Mouse (Mus musculus) embryonic facial prominence, embryonic 10.5 days (tissue): ENCODE data around the gene Lmo4. TPM values are rescaled to one million over a fixed set of nuclear protein-coding genes. Genes with fewer than 3 reads are reported as not detected.

Source experiments
- DNase-seq: peaks from one replicate; pipeline ENCODE4 v3.0.0-alpha.2; 2017; ENCODE audit warnings: low spot score
- H3K27ac ChIP-seq: fragments of 300-500 bp; sonication (generic); replicated peaks from 2 replicates; pipeline ENCODE4 v1.5.1; 2016; ENCODE audit warnings: mild to moderate bottlenecking
- H3K27me3 ChIP-seq: fragments of 300-500 bp; sonication (generic); replicated peaks from 2 replicates; pipeline ENCODE4 v1.6.1; 2016; ENCODE audit warnings: low read depth, mild to moderate bottlenecking; ENCODE audit not compliant: poor library complexity, severe bottlenecking
- H3K36me3 ChIP-seq: fragments of 300-500 bp; sonication (generic); replicated peaks from 2 replicates; pipeline ENCODE4 v1.6.1; 2016; ENCODE audit warnings: mild to moderate bottlenecking, moderate library complexity
- H3K4me1 ChIP-seq: fragments of 300-500 bp; sonication (generic); 2 replicates; pipeline ENCODE4 v1.6.1; 2016
- H3K4me3 ChIP-seq: fragments of 300-500 bp; sonication (generic); 2 replicates; pipeline ENCODE4 v1.5.1; 2016; ENCODE audit warnings: mild to moderate bottlenecking, moderate library complexity
- H3K9me3 ChIP-seq: fragments of 300-500 bp; sonication (generic); 2 replicates; pipeline ENCODE4 v1.6.1; 2016; ENCODE audit warnings: mild to moderate bottlenecking
- WGBS: fragments of 180-500 bp; shearing (Covaris S2); methylation state at CpG from one replicate; pipeline ENCODE4 v1.1.7; 2016; 5-methylcytosine and 5-hydroxymethylcytosine counted together
- polyA plus RNA-seq: library from polyadenylated mRNA; unstranded; fragments of >200 nt; fragmentation: Nextera tagmentation; extraction: Ambion mirVana; gene quantifications from 2 replicates; pipeline ENCODE4 v1.2.1, GENCODE M21; 2016

Lmo4 gene
- polyA plus RNA-seq, 1 experiment from 2014 or later, result 66.3 TPM

DNA sequence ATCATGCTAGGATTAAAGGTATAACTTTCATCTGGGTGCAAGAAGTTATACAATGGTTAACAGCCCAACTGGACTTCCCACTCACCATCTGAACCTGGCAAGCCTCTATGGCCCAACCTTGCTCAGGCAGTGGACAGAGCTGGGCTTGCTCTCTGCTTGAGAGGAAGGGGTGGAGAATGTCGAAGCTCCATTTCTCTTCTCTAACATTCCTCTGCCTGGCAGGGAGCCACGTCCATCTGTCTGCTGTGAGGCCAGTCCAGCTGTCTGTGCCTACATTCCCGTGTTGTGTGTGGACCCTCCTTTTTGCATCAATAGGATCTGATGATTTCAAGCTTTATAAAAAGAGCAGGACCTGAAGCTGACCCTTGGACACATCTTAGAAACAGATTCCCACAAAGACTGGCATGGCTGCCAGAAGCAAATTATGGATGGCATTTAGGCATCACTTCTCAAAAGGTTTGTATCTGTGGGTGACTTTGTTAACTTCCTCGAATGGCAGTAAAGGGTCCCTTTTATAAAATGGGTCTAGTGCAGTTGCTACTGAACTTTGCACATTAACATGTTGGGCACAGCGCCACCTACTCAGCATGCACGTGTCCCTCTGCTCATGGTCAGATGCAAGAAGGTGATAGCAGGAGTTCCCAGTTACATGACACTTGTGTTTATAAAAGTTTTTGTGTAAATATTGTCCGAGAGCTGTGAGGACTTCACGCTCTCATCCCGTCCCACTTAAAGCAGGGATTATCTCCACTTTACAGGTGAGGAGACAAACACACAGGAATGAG lies 20.6 kb upstream of the Lmo4 start:
- 71% methylated on average over 9 of the region's 9 CpGs for WGBS
- Histone ChIP-seq H3K4me3 (no peak overlapping the region), H3K36me3 (no peaks in the 10 kb centered on the region), H3K27ac (peak overlapping the region; percentile 61), H3K4me1 (peaks cover 53% of the 10 kb centered on the region), H3K27me3 (peaks cover 3% of the 10 kb centered on the region), H3K9me3 (no peaks in the 10 kb centered on the region)
- no peak for DNase-seq

DNA sequence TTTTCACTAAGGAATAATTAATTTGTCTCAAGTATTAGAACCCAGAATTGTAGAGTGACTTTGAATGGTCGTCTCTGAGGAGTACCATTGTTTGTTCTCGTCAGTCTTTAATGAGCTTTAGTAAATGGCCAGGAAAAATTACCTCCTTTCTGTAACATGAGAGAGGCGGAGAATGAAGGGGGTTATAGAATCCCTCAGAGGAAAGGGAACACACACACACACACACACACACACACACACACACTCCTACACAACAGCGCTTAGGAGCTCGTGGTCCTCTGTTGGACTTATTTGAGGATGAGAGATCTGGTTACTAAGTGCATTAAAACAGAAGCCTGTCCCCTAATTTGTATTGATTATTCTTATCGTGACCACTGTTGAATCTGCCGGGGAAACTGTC lies 19.6 kb upstream of the Lmo4 start:
- DNase-seq, result peak; percentile 41
- WGBS, result 33% methylated on average over 7 of the region's 7 CpGs
- Histone ChIP-seq H3K4me3 (no peak overlapping the region), H3K27ac (peak overlapping the region; percentile 61), H3K9me3 (no peaks in the 10 kb centered on the region), H3K4me1 (peaks cover 48% of the 10 kb centered on the region), H3K36me3 (no peaks in the 10 kb centered on the region), H3K27me3 (peaks cover 3% of the 10 kb centered on the region)

DNA sequence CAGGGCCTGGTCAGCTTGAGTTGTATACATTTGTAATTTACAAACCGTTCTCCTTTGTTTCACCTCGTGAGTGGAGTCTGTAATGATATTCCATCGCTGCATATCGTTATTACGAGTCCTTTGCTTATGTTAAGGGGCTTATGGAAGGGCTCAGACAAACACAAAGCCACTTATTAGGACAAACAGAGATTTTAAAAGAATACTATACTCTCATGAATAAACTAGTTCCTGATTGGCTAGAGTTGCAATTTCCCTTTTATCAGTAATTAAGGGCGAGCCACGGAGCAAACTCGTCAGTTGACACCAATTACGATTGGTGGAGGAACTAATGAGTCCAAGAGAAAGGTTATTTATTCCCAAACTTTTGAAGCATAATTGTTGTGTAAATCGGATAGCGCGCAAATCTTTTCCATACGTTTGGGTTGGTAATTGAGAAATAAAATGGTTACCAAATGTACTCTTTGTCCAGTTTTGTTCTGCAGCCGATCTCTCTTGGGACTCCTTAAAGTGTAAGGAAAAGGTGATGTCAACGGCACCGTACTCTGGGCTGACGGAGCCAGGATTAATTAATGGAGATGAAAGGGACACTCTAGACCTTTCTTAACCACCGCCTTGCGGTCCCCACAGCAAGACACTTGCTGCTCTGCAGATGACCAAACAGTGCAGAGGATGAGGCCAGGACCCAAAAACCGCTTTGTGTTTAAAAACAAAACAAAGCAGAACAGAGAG lies 18.5 kb upstream of the Lmo4 start:
- Histone ChIP-seq H3K4me3 (peak overlapping the region; percentile 26; the same call in 1 of the 2 replicates), H3K36me3 (no peaks in the 10 kb centered on the region), H3K4me1 (peaks cover 40% of the 10 kb centered on the region), H3K9me3 (no peaks in the 10 kb centered on the region), H3K27ac (peak overlapping the region; percentile 75), H3K27me3 (peaks cover 3% of the 10 kb centered on the region)
- 39% methylated on average over 20 of the region's 20 CpGs for WGBS
- peak; percentile 57 for DNase-seq

DNA sequence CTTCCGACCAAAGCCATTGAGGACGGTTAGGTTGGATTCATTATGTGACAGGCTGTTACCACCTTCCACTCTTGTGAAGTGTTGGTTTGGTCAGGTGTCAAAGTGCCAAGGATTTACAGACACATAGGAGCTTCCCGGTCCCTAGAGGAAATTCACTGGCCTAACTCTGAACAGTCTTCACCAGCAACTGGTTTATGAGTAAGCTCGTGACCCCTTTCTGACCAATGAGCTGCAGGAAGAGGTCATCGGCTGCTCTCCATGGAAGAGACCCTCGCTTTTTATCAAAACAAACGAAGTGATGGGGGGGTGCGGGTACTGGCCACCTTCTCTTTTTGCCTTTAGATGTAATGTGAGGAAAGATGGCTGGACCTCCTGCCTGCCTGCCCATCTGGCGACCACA lies 17.4 kb upstream of the Lmo4 start:
- no peak overlapping the region for H3K4me3 ChIP-seq
- WGBS, result 61% methylated on average over 9 of the region's 9 CpGs
- H3K9me3 ChIP-seq, result no peaks in the 10 kb centered on the region
- DNase-seq, result peak; percentile 36
- no peaks in the 10 kb centered on the region for H3K36me3 ChIP-seq
- peaks cover 40% of the 10 kb centered on the region for H3K4me1 ChIP-seq
- peak overlapping the region; percentile 75 for H3K27ac ChIP-seq
- peaks cover 3% of the 10 kb centered on the region for H3K27me3 ChIP-seq

DNA sequence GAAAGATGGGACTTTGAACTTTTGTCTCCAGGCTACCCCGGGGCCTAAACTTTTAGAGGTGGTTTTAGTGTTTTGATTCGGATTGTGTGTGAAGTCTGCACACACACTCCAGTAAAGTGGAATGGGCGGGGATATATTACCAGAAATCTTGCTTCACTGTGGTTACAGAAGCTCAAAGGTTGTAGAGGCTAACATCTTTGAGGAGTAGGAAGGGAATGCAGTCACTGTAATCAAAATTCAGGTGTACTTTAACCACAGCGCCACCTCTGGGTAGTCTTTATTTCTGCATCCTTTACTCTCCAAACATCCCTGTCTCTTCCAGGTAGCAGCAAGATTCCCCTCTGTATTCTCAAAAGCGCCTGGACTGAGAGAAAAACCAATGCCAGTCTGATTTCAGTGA lies 2.5 kb upstream of the Lmo4 start:
- Histone ChIP-seq H3K36me3 (no peaks in the 10 kb centered on the region), H3K4me1 (peaks cover 16% of the 10 kb centered on the region), H3K4me3 (no peak overlapping the region), H3K27me3 (no peaks in the 10 kb centered on the region), H3K27ac (no peak overlapping the region), H3K9me3 (no peaks in the 10 kb centered on the region)
- peak; percentile 59 for DNase-seq
- WGBS, result 36% methylated on average over 5 of the region's 5 CpGs

DNA sequence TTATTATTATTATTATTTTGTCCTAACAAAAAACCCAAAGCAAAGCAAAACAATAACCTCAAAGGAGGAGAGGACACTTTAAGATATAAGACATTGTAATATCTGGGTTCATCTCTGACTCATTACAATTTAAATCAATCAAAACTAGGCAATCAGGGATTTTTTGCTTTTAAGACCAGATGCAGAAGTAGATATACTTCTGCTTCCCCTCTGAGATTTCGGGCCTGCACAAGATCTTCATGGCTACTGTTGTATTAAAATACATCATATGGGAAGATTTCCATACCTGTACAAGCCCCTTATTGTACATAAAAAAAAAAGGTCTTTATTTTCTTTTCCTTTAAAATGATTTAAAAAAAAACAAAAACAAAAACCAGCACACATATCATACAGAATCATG lies 1.9 kb upstream of the Lmo4 start:
- no peak for DNase-seq
- H3K9me3 ChIP-seq, result no peaks in the 10 kb centered on the region
- H3K27ac ChIP-seq, result no peak overlapping the region
- H3K4me1 ChIP-seq, result peaks cover 16% of the 10 kb centered on the region
- H3K27me3 ChIP-seq, result no peaks in the 10 kb centered on the region
- no peak overlapping the region for H3K4me3 ChIP-seq
- 89% methylated on average over 1 of the region's 1 CpGs for WGBS
- H3K36me3 ChIP-seq, result no peaks in the 10 kb centered on the region

DNA sequence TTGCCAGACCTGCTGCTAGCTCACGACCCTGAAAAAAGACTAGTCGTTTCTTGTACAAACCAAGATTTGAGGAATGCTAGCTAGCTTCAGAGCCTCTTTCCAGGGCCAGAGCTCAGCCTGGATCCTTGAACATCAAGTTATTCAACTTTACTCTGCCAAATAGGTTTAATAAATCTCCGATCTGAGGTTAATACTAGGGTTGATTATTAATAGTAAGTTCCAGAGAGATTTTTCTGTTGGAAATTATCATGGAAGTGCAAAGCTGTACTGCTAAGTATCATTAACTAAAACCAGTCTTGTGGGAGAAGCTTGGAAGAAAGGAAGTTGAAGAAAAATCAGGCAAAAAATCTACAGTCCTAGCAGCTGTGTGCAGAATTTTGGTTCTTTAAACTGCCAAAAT lies 1.2 kb upstream of the Lmo4 start:
- Histone ChIP-seq H3K27me3 (no peaks in the 10 kb centered on the region), H3K4me1 (peaks cover 23% of the 10 kb centered on the region), H3K36me3 (peaks cover 5% of the 10 kb centered on the region), H3K9me3 (no peaks in the 10 kb centered on the region), H3K4me3 (peak overlapping the region; percentile 93), H3K27ac (peak overlapping the region; percentile 99)
- 21% methylated on average over 3 of the region's 3 CpGs for WGBS
- DNase-seq, result no peak

DNA sequence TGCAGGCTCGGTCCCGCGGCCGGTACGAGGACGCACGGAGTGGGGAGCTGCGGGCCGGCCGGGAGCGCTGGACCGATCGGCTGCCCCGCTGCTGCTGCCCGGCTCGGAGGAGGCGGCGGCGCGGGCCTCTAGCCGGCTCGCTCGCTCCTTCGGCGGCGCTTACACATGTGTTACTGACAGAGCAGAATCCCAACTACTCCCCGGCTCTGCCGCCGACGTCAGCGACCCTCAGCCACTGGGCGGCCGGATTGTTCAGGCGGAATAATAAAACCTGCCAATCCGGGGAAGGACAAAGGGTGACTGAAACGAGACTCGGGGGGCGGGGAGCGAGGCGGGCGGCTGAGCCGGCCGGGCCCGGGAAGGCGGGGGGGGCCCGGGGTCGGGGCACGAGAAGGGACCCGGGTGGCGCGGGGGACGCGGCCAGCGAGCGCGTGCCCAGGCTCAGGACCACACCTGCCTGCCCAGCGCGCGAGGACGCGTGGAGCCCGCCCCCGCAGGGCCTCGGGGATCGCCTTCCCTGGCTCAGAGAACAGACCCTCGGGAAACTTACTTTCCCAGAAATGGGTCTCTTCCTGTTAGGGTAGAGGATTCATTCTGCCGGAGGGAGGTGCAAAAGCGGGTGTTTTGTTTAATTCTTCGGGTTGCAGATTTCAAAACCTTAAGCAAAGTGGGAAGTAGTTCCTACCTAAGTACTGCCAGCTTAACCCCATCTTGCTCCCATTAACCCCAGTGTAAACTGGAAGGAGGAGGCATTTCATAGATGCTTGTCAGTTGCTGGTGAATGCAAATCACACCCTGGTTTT lies 532 bp upstream of the Lmo4 start:
- Histone ChIP-seq H3K27ac (peak overlapping the region; percentile 99), H3K36me3 (peaks cover 12% of the 10 kb centered on the region), H3K27me3 (no peaks in the 10 kb centered on the region), H3K9me3 (no peaks in the 10 kb centered on the region), H3K4me3 (peak overlapping the region; percentile 93), H3K4me1 (peaks cover 29% of the 10 kb centered on the region)
- under 1% methylated on average over 69 of the region's 69 CpGs for WGBS
- DNase-seq, result peak; percentile 97

DNA sequence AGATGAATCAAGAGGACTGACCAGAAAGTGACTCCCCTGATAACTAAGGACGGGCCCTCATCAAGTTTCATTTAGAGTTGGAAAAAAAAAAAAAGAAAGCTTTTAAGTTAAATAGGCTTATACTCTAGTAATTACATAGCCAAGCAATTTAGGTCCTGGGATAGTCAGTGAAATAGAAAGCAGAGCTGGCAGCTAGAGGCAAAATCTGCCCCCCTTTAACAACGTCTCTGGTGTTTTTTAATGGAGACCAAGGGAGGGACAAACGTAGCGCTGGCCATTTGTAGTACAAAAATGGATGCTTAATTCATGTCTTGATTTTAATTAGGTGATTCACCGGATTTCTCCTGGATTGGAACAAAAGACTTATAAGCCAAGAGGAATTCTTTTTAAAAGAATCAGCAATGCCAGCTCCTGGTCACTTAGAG lies 1.0 kb downstream of the Lmo4 start:
- 0% methylated on average over 5 of the region's 5 CpGs for WGBS
- peak overlapping the region; percentile 93 for H3K4me3 ChIP-seq
- peaks cover 44% of the 10 kb centered on the region for H3K4me1 ChIP-seq
- H3K36me3 ChIP-seq, result peaks cover 23% of the 10 kb centered on the region
- no peak for DNase-seq
- H3K27me3 ChIP-seq, result no peaks in the 10 kb centered on the region
- peak overlapping the region; percentile 99 for H3K27ac ChIP-seq
- no peaks in the 10 kb centered on the region for H3K9me3 ChIP-seq

DNA sequence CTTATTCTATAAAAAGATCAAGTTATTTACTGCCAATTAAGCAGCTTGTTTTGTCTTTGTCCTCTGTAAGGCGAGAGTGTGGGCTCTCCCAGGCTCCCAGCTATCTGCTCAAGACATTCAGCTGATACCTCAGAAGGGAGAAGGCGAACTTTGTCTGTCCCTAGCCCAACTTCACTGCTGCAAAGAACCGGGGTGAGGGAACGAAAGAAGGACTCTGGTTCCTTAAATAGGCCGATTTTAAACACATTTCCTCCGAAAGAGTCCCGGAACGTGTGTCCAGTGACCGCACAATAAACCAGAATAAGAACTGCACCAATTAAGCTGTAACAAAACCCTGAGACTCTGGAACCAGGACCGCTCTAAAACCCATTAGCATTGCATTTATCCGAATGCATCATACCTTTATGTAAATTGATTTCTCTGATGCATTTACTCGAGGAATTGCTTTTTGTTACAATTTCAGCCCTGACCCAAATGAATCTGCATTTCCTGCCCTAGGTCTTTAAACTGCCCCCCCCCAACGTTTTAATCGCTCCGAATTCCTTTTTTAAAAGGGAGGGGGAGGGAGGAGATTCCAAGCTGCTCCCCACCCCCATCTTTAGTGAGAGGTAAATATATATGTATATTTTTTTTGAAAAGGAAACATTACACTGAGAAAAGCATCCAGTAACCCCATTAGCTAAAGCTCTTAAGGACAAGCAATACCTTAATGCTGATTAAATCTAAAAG lies 1.6 kb downstream of the Lmo4 start:
- H3K4me1 ChIP-seq, result peaks cover 50% of the 10 kb centered on the region
- peaks cover 23% of the 10 kb centered on the region for H3K36me3 ChIP-seq
- H3K4me3 ChIP-seq, result peak overlapping the region; percentile 93
- no peaks in the 10 kb centered on the region for H3K27me3 ChIP-seq
- H3K9me3 ChIP-seq, result no peaks in the 10 kb centered on the region
- H3K27ac ChIP-seq, result peak overlapping the region; percentile 99
- WGBS, result under 1% methylated on average over 15 of the region's 15 CpGs
- peak; percentile 52 for DNase-seq

DNA sequence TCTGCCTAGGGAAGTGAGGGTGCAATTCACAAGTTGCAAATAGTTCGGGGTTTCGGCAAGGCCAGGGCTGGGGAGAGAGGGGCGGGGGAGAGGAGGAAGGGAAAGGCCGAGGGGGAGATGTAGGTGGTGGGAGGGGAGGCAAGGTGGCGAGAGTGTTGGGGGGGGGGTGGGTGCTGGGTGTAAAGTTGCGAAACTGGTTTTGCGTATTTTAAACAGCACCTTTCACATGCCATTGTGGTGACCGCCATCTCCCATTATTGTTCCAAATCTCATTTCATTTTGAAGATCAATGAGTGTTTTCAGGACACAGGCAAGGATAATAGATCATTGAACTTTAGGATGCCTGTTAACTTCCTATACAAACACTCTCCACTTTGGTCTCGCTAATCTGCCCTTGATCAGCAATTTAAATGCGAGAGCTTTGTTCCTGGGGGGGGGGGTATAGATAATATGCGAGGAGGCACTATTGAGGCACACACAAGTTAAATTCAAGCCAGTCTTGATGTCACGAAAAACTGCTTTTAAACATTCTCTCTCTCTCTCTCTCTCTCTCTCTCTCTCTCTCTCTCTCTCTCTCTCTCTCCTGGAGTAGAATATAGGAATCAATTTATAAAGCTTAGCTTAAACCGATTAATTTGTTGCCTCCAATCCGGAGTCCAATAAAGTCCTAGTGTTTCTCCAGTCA lies 2.3 kb downstream of the Lmo4 start:
- WGBS, result under 1% methylated on average over 14 of the region's 14 CpGs
- H3K36me3 ChIP-seq, result peaks cover 23% of the 10 kb centered on the region
- peaks cover 56% of the 10 kb centered on the region for H3K4me1 ChIP-seq
- no peak for DNase-seq
- no peaks in the 10 kb centered on the region for H3K9me3 ChIP-seq
- H3K27ac ChIP-seq, result peak overlapping the region; percentile 99
- H3K27me3 ChIP-seq, result no peaks in the 10 kb centered on the region
- peak overlapping the region; percentile 93 for H3K4me3 ChIP-seq
